Mouse (Mus musculus) cortical plate, adult 2 months (tissue): Measurements from ENCODE around the gene Gm10037.

Source experiments
- CTCF ChIP-seq: fragments of 200-500 bp; IDR thresholded peaks from 2 replicates; pipeline ENCODE4 v1.5.1; 2011; ENCODE audit warnings: mild to moderate bottlenecking, control low read depth, low read length; ENCODE audit not compliant: insufficient read depth; ENCODE audit errors: extremely low read depth
- POLR2A ChIP-seq: fragments of 200-500 bp; IDR thresholded peaks from 2 replicates; pipeline ENCODE4 v1.6.1; 2011; ENCODE audit warnings: mild to moderate bottlenecking, low read length, control low read depth; ENCODE audit not compliant: insufficient read depth; ENCODE audit errors: extremely low read depth

DNA sequence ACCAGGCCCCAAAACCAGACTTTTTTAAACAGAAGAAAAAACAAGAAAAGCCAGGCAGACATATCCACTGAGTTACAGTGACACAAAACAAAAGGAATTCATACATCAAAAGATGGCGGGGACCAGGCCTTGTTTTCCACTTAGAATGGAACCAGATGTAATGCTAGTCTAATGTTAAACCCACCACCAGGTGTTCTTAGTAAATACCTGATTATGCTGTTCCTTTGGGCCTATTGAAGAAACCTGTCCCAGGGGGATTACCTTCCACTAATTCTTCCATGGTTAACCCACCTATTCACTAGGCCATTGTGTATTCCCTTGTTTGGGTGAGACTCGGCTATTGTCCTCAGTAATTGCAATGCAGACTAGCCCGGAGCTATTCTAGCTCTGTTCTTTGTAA is 32.3 kb upstream of the Gm10037 start:
- TF ChIP-seq POLR2A (no peak), CTCF (no peak)
